Mouse (Mus musculus) heart, adult 2 months (tissue): ENCODE measurements at regions not wholly inside any gene's neighbourhood (a gene's known extent, or its start where the extent isn't known, plus 50 kb on each side); places are given as distances from the start of the nearest gene placed in this dataset.

Experiments
- CTCF ChIP-seq: fragments of 200-600 bp; IDR thresholded peaks from 2 replicates; pipeline ENCODE4 v1.8.1; 2022; ENCODE audit warnings: antibody characterized with exemption, mild to moderate bottlenecking, moderate library complexity
- EP300 ChIP-seq: fragments of 200-500 bp; IDR thresholded peaks from 2 replicates; pipeline ENCODE4 v1.6.1; 2011; ENCODE audit warnings: low read depth, low read length, control low read depth; ENCODE audit not compliant: insufficient read depth
- POLR2A ChIP-seq: fragments of 200-500 bp; IDR thresholded peaks from 2 replicates; pipeline ENCODE4 v1.6.1; 2011; ENCODE audit warnings: mild to moderate bottlenecking, low read depth, low read length, control low read depth; ENCODE audit not compliant: insufficient read depth

DNA sequence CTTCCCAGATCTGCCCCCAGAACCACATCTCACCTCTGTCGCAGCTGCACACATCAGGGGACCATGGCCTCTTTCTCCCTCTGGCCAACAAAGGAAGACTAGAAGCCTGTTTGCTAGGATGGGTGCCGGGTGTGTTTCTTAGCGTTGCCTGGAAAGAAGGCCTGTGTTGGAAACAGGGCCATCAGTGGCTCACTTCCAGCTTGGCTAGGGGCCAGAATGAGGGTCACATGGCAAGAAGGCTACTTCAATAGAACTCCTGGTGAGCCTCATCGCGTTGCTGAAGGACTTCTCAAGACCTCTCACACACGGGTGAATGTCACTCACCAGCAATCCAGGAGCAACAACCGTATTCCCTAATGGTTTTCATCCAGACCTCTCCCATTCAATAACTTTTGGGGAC, 115.0 kb downstream of the Tle3 start:
- TF ChIP-seq CTCF (no peak), POLR2A (no peak), EP300 (no peak)
